Mouse (Mus musculus) urinary bladder, postnatal 10 days (tissue): ENCODE measurements around the gene App.

Experiments used
- DNase-seq: peaks from one replicate; pipeline ENCODE4 v3.0.0; 2022; ENCODE audit warnings: low spot score

Gene App

DNA sequence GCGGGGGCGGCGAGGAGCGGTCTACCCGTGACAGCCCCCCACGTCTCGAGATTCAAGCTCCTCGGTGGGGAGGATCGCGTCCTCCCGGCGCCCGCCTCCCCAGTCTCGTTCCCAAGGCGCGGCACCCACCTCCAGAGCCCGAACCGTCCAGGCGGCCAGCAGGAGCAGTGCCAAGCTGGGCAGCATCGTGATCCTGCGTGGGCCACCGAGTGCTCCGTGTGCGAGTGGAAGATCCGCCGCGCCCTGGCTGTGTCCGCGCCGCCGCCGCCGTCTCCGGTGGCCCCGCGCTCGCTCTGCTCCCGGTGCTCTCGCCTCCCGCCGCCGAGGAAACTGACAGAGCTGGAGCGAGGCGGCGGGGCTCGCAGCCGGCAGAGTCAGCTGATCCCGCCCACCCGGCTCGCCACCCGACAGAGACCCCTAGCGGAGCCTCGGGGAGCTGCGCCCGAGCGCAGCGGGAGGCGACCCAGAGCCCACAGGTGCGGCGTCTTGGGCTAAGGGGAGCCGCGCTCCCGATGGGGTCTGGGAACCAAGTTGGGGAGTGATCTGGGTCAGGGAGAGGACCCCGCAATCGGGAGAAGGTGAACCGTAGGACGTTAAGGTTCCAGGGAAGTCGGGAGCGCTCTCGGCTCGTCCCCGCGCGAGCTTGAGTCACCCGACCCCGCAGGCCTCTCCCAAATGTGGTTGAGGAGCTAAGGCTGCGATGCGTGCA, at the start of gene App:
App (minus strand) TSS at position 394 of the 709 bp plus-strand sequence.
- DNase-seq: peak; percentile 84

DNA sequence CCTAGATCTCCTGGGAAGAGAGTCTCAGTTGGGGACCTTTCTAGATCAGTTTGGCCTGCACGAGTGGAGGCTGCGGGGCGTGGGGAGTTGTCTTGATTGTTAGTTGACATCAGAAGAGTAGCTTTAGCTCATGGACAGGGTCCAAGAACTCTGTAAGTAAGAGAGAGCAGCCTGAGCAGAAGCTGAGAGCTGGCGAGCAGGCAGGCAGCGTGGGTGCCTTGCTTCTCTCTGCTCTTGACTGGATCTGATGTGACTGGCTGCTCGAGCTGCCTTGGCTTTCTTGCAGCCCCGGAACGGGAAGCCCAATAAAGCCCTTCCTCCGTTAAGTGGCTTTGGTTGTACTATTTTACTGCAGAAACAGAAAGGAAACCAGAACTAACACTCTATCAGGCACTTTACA, 42.3 kb upstream of the App start:
- DNase-seq: no peak

DNA sequence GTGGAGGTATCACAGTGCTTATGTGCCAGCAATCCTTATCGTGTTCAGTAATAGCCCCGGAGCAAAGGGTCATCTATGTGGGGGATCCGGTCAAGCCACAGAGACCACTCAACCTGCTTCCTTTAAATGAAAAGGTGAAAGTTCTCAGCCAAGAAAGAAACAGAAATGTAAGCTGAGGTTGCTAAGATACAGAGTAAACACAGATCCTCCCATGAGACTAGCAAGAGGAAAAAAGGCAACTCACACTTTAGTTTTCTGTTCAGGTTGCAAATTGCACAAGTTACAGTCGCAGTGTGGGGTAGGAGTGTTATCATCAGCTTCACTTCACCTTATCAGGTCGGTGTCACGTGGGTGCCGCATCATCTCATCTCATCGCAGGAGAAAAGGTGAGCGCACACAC, 41.6 kb upstream of the App start:
- no peak for DNase-seq

DNA sequence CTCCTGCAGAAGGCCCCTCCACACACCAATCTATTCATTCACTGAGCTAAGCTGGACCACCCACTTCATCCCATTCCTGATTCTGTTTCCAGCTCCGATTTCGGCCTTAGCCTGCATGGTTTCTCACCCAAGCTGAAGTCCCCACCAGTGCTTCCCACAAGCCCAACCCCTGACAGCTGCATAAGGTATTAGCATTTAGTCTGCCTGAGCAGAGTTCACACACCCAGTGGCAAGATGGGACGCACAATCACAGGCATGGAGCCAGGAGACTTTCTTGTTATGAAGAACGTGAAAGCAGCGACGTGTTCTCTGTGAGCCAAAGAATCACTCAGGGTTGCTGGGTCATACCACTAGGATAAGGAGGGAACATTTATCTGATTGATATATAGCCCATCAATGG, 22.1 kb upstream of the App start:
- DNase-seq: no peak

DNA sequence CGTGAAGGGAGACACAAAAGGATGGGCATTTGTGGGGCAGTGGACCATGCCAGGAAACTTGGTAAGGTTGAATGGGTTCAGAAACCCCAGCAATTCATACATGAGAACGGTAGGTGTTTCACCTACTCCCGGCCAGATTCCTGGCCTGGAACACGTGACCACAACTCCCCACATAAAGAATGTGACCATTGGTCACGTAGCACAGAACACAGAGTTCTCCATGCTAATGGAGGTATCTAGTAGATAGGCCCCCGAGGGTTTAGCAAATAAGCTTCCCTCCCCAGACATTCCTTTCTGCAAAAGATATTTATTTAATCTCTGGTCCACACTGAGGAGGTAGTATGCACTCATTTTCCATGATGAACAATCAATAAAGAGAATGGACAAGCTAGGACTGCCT, 21.6 kb upstream of the App start:
- no peak for DNase-seq

DNA sequence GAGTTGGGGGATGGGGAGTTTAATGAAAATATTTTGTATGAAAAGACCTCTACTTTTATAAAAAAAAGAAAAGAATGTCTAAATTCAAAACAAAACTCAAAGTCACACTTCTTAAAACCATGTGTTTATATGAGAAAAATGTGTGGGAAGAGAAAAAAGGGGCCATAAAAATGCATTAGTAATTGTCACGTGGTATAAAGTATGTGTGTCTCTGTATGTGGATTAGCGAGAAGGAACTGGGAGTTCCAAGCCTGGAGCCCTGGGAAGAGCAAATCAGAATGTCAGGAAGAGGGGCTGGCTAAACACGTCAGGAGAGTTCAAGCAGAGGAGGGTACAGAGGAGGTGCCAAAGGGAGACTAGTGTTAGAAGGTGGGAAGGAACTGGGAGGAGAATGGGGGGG, 7.9 kb upstream of the App start:
- DNase-seq: no peak

DNA sequence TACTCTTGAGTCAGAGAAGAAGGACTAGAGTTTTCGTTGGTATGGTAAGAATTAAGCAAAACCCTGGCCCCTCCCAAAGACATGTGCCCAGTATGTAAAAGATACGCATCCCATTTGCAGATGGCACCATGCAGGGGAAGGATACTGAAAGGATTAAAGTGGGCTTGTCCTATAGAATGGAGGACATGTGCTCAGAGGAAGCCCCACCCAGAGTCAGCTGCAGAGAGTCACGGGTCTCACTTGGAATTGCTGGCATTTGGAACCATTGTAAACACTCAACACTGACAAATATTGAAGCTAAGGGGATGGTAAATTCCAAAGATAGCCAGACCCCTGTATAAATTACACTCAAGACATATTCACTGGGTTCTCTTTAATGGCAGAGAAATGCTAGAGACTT, 7.1 kb upstream of the App start:
- DNase-seq: no peak

DNA sequence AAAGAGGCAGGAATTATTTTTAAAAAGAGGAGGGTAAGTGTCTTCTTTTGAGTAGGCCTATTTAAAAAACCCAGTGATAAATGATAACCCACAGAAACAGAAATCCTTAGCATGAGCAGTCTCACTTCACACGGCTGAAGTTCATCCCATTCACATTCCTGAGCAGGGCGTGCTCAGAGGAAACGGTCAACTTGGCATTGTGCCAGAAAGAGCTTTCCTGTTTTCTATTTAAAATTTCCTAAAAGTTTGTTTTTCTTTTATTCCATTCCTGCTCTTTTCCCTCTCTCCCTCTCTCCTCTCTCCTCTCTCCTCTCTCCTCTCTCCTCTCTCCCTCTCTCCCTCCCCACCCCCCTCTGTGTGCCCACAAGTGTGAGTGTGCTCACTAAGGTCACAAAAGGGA, 3.1 kb upstream of the App start:
- no peak for DNase-seq

DNA sequence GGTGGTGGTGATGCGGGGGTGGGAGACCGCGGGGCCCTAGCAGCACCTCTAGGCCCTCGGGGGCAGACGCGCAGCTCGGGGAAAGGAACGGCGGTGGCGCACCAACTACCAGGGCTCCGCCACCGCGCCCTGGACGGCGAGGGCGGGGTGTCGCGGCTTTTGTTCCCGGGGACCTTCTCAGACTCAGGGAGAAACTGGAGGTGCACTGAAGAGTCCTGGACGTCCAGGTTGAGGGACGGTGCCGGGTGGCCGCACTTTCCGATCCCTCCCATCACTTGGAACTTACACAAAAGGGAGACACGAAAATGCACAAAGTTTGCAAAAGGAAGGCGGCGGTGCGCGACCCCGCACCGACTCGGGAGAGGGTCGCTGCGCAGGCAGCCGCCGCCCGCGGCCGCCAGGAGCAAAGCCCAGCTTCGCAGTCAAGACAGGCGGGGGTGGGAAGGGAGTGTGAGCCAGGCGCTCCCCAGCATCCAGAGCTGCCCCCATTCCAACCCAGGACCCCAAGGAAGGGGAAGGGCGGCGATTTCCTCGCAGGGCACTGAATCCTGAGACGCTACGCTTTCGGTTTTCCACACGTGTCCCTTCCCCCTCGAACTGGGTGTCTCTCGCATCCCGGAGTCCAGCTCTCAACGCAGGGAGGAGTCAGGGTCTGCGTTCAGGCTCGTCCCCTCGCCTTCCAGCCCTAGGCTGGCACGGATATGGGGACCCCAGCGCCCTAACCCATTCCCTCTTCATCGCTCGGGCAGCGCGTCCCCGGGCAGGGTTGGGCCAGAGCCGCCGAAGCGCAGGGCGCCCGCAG, 794 bp downstream of the App start:
- no peak for DNase-seq

DNA sequence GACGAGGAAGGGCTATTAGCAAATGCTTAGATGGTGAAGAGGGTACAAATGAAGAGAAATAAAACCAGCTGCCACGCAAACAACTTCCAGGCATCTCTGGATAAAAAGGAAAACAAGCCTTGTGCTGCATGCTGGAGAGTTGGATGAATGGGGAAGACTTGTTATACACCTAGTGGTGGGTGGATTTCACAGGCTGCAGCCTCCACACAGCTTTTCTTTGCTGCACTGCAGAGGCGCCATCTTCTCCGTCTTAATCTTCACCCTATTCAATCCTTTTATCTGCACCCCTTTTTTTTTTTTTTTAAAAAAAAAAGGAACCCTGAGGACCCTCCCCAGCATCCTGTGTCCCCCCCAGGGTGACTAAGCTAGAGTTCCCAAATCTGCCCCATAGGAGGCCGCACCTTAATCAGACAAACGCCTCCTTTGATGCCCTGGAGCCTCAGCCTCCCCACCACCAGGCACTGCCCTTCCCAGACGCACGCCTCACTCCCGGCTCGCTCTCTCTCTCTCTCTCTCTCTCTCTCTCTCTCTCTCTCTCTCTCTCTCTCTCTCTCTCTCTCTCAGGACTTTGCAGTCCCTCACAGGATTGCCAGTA, 1.5 kb downstream of the App start:
- DNase-seq: no peak

DNA sequence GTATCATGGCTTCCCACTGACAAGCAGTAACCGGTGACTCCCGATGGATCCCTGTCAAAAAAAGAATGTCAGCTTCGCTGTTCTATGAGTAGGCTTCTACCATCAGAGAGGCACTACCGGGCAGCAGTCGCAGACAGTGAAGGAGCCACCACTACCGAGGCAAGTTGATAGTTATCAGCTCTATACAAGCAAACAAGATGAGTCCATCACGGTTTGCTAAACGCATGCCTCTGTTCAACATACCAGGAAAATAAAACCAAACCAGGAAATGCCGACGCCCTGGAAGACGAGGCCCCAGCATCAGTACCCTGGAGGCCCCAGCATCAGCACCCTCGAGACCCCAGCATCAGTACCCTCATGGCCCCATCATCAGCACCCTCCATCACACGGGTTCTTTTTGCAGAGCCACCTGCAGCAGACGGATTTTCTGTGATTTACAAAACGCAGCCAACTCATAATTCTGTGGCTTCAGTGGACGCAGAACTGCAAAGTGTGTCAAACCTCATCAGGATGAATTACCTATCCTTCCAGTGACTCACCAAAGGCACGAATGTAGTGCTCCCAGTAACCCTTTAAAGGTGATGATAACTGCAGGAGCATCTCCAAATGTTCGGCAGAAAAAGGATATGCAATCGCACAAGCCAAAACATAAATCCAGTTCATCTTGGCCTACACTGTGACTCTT, 2.6 kb downstream of the App start:
- no peak for DNase-seq

DNA sequence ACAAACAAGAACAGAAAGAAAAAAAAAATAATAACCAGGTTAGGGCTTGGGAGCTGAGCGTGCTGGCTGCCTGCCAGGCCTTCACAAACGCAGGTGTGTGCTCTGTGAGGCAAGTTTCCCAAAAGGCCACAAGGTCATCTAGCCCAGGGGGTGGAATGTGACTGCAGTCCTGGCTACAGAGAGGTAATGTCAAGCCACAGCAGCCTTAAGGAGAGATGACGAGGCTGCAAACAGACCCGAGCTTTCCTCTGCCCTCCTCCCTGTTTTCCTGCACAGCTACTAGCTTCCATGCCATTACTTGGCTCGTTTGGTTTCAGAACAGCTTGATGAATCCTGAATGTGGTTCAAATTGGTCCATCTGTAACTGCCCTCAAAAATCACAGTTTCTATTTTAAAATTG, 4.7 kb downstream of the App start:
- DNase-seq: no peak

DNA sequence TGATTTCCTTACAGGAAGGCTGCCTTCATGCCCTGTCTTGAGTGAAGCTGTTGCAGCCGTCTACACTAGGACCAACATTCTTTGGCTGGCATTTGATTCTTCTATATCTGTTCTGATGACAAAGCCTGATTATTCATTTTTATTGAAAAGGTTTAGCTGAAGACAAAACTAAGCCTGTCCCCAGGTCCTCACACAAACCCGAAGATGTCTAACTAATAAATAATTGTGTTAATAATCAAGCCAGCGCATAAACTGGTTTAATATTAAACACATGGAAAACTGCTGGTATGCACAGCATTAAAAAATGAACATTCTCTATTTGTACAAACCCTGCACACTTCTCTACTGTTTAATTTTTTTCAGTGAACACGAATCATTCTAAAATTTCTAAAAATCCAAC, 7.4 kb downstream of the App start:
- no peak for DNase-seq

DNA sequence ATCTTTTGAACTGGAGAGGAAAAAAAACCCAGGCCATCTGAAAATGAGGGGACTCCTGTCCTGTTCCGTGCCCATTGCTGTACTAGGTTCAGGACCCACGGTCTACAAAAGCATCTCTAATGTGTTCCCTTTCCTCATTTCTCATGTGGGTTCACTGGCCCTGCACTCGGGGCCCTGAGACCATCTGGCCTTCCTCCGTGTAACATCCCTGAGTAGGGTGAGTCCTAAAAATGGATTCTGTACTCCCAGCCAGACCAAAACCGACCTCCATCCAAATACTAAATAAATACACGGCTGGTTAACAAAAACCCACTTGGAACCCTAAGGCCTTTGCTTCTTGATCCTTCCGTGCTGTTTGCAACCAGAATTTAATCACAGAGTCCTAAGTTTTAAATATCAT, 7.9 kb downstream of the App start:
- no peak for DNase-seq

DNA sequence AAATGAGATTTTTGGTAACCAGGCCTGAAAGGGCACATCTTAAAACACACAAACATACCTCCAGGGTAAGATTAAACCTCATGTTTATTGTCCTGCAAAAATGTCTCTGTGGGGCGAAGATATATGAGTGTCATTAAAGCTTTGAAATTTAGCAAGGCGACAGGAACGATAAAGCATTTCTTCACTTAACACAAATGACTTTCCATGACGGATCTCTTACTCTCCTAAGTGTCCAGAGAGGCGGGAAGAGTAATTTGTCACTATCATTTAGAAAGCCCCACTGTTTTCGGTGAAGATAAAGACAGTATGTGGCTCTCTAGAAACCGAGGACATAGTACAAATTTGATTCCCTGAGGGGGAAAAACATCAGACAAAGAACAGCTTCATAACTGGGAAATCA, 8.4 kb downstream of the App start:
- DNase-seq: no peak

DNA sequence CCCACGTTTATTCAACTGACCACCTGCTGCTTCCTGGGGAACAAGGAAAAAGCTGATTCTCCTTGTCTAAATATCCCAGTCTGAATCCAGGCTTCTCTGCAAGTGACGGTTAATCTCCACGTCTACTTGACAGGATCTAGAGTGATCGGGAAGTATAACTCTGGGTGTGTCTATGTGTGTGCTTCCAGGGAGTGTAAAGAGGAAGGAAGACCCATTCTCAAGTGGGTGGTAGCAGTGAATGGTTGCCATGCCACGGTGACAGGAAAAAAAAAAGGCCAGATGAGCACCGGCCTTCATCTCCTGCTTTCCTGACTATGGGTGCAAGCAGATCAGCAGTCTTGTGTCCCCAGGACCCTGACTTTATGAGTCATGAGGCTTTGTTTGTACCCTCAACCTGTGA, 10.8 kb downstream of the App start:
- DNase-seq: no peak

DNA sequence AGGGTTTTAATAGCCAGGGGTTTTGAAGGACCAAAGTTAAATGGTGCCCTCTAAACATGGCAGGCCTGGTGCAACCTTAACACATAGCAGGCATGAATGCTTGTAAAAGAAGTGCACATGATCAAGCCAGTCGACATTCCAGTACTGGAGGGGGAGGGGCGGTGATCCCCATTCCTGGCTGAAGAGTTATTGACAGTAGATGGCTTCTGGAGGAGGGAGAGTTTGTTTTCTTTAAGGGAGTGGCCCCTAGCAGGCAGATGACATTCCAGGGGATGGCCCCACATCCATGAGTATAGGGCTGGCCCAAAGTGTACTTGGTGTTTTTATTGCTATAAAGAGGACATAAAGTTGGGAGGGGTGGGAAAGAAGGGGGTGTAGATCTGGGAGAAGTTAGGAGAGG, 13.4 kb downstream of the App start:
- DNase-seq: no peak

DNA sequence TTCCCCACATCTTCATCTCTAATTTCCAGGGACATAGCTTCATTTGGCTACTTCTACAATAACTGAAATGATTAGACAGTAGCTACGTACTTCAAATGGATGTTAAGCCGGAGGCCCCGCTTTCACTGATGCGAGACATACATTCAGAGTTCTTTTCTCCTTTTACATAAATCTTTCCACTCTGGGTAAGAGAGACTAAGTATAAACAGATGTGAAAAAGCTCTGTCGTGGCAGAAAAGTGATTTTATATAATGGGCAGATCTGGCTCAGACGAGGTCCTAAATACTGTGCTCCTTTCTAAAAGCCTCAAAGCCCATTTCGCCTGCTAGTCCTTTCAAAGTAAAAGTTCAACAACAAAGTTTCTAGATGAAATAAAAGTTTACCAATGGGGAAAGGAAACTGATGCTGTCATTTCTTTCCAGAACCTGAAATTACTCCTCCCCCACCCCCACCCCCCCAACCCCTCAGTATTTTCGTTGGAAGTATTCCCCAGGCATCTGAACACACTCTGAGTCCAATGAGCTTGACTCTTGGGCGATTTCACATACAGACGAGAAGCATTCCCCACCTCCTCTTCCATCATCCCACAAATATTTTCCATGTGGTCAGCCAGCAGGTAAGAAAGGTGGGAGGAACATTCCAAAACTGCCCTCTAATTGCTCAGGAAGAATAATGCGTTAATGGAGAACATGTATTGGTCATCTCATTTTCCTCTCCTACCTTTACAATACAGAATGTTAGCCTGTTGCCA, 15.6 kb downstream of the App start:
- no peak for DNase-seq

DNA sequence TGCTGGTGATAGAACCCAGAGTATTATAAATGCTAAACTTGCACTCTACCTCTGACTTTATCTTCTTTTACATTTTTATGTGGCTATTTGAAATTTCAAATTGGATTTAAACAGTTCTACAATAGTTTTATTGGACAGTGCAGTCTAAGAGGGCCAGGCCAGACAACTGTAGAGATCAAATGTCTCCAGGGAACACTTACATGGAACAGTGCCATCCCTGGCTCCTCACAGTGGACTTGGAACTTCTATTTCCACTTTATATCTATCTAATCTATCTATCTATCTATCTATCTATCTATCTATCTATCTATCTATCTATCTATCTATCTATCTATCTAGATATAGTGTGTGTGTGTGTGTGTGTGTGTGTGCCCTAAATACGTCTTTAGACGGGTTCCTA, 16.4 kb downstream of the App start:
- DNase-seq: no peak

DNA sequence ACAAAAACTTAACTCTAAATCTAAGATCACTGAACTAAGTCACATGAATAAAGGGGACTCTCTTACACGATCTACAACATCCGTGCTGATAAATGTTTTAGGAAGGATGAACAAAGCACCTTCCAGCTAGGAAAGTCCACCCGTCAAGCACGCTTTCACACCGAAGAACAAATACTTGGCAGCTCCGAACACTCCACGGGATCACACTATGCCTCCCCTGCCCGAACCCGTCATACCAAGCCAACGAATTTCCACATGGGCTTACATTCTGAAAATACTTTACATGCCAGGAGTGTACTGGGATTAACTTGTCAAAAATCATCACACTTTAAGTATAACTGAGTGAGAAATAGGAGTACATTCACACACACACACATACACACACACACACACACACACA, 17.7 kb downstream of the App start:
- DNase-seq: no peak

DNA sequence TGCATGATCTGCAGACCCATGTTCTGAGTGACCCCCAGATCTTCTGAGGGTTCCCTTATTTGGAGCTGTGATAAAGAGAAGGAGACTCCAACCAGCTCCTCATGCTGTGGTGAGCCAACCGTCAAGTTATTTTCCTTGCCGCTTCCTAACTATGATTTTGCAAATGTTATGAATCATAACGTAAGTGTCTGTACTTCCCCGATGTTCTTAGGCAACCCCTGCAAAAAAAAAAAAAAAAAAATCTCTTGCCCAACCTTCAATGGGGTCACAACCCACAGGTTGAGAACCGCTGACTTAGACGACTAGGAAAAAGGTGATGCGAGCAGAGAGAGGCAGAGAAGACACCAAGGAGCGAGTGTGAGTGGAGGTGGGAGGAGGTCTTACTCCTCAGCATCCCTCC, 21.1 kb downstream of the App start:
- no peak for DNase-seq

DNA sequence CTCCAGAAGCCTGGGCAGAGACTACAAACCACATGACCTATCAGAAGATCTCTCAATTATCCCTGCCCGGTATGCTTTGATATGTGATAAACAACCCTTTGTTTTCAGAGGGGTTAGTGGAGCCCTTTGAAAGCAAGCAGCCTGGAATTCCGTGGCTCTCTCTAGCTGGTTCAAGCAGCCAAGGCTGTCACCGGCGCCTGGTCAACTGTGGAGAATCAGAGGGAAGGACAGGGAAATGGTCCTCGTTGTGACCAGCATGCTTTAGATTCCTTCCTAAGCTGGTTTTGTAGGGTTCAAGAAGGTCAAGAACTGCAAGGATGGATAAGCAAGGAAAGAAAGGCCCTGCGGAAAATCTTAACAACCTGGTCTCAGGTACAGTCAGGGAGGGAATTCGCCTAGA, 21.9 kb downstream of the App start:
- DNase-seq: no peak
